Mouse (Mus musculus): Measurements from ENCODE around the gene Anapc5. TPM values are rescaled to one million over a fixed set of nuclear protein-coding genes. Genes with fewer than 3 reads are reported as not detected.

Gene Anapc5
- total and polyA plus RNA-seq, 2 experiments from 2014 or later, result 445 to 533 TPM

DNA sequence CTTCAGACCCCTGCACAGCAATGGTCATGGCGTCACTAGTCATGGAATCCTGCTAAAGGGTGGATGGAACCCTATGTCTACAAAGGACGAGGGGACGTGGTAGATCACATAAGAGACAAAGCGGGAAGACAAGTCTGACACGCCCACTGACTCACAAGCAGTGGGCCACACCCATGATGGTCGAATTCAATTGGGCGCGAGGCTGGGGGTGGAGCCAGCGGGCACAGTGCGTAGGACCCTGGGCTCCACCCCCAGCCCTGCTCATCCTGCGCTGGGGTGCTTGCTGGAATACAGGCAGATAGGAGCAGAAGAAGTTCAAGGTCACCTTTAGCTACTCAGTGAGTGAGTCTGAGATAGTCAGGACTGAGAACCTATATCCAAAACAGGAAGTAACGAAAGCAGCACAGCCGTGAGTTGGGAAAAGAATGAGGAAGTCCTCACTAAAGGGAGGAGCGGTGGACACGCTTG is 52.0 kb downstream of the Anapc5 start:
- Histone ChIP-seq H3K36me3 (ENCODE audit: insufficient read depth) (peaks cover 4% of the 10 kb centered on the region; the same call in 1 of the 2 replicates), H3K4me3 (ENCODE audit: low read depth, low read length) (no peak overlapping the region), H3K27ac (ENCODE audit: low read depth, low read length) (no peak overlapping the region), H3K27me3 (ENCODE audit: insufficient read depth, low read length) (no peaks in the 10 kb centered on the region), H3K4me2 (ENCODE audit: low read depth) (no peak overlapping the region), H3K9ac (no peak overlapping the region), H3K9me3 (ENCODE audit: low read length) (no peaks in the 10 kb centered on the region), H3K4me1 (ENCODE audit: insufficient read depth) (no peaks in the 10 kb centered on the region)
- 89% methylated on average over 15 of the region's 15 CpGs for WGBS
- TF ChIP-seq CTCF (IDR thresholded peaks at IDR 0.05; ENCODE audit: low read depth), result no peak
- DNase-seq, result no peak
- no peak for ATAC-seq

GRCm38 (mm10) chr5:122767283-122767682 is 53.9 kb downstream of the Anapc5 start:
- Histone ChIP-seq H3K27me3 (ENCODE audit: insufficient read depth, low read length) (no peaks in the 10 kb centered on the region), H3K9ac (no peak overlapping the region), H3K4me3 (ENCODE audit: low read depth, low read length) (no peak overlapping the region), H3K4me1 (ENCODE audit: insufficient read depth) (no peaks in the 10 kb centered on the region), H3K9me3 (ENCODE audit: low read length) (no peaks in the 10 kb centered on the region), H3K27ac (ENCODE audit: low read depth, low read length) (no peak overlapping the region), H3K36me3 (ENCODE audit: insufficient read depth) (peaks cover 12% of the 10 kb centered on the region; the same call in 1 of the 2 replicates), H3K4me2 (ENCODE audit: low read depth) (no peak overlapping the region)
- DNase-seq (no peak), ATAC-seq (no peak)
- WGBS, result 72% methylated on average over 11 of the region's 11 CpGs
- no peak for TF ChIP-seq CTCF (IDR thresholded peaks at IDR 0.05; ENCODE audit: low read depth)

DNA sequence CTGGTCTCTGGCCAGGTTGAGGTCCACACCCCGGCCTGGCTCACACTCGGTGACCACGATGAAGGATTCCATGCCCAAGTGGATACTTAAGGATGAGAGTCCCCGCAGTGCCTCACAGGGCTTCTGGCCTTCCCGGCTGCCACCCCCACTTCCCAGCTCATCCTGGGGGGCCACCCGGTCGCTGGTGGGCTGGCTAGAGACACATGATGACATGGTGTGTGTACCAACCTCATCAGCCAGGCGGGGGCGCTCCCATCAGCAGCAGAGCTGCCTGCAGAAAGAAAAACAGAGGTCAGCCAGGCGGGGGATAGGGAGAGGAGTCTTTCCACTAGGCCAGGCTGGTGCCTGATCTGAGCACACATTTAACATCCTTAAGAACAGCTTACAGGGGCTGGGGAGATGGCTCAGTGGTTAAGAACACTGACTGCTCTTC is 57.1 kb downstream of the Anapc5 start:
- Histone ChIP-seq H3K4me1 (ENCODE audit: insufficient read depth) (no peaks in the 10 kb centered on the region), H3K4me3 (ENCODE audit: low read depth, low read length) (no peak overlapping the region), H3K27ac (ENCODE audit: low read depth, low read length) (no peak overlapping the region), H3K36me3 (ENCODE audit: insufficient read depth) (peaks cover 10% of the 10 kb centered on the region; the same call in 1 of the 2 replicates), H3K4me2 (ENCODE audit: low read depth) (no peak overlapping the region), H3K9me3 (ENCODE audit: low read length) (no peaks in the 10 kb centered on the region), H3K9ac (no peak overlapping the region), H3K27me3 (ENCODE audit: insufficient read depth, low read length) (no peaks in the 10 kb centered on the region)
- DNase-seq (no peak), ATAC-seq (no peak)
- TF ChIP-seq CTCF (IDR thresholded peaks at IDR 0.05; ENCODE audit: low read depth), result peak; percentile 38
- WGBS, result 57% methylated on average over 10 of the region's 10 CpGs

DNA sequence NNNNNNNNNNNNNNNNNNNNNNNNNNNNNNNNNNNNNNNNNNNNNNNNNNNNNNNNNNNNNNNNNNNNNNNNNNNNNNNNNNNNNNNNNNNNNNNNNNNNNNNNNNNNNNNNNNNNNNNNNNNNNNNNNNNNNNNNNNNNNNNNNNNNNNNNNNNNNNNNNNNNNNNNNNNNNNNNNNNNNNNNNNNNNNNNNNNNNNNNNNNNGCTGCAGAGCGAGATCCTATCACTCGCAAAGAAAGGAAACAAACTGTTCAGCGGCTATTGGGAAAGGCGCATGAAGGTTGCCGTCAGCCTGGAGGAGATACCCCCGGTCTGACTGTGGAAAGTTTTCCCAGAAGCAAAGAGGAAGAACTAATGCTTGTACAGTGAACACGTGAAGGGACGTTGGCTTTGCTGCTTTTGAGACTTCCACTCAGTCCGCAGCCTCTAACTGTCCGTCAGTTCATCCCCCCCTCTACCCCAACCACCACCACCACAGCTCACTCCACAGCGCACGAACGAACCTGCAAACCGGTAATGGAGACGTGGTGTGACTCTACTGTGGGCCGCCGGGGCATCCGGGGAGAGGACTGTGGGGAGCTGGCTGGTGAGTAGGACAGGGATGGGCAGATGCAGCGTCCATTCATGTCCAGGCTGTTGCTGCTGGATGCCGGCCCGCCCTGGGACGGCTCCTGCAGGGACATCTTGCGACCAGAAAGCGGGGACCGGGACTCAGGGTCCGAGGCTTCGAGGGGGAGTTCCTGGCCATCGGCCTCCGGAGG is 57.7 kb downstream of the Anapc5 start:
- no peak for ATAC-seq

GRCm38 (mm10) chr5:122756680-122757079 is 64.5 kb downstream of the Anapc5 start:
- Histone ChIP-seq H3K9ac (no peak overlapping the region), H3K4me1 (ENCODE audit: insufficient read depth) (no peaks in the 10 kb centered on the region), H3K27ac (ENCODE audit: low read depth, low read length) (no peak overlapping the region), H3K4me2 (ENCODE audit: low read depth) (no peak overlapping the region), H3K4me3 (ENCODE audit: low read depth, low read length) (no peak overlapping the region), H3K27me3 (ENCODE audit: insufficient read depth, low read length) (no peaks in the 10 kb centered on the region), H3K36me3 (ENCODE audit: insufficient read depth) (peaks cover 34% of the 10 kb centered on the region), H3K9me3 (ENCODE audit: low read length) (no peaks in the 10 kb centered on the region)
- 79% methylated on average over 7 of the region's 7 CpGs for WGBS
- DNase-seq, result no peak
- ATAC-seq, result no peak
- TF ChIP-seq CTCF (IDR thresholded peaks at IDR 0.05; ENCODE audit: low read depth), result no peak

More for the DNA sequence above, 57.7 kb downstream of the Anapc5 start:
- Histone ChIP-seq H3K4me3 (ENCODE audit: low read depth, low read length) (no peak overlapping the region), H3K4me2 (ENCODE audit: low read depth) (no peak overlapping the region), H3K27ac (ENCODE audit: low read depth, low read length) (no peak overlapping the region), H3K9ac (no peak overlapping the region), H3K9me3 (ENCODE audit: low read length) (no peaks in the 10 kb centered on the region), H3K36me3 (ENCODE audit: insufficient read depth) (peaks cover 15% of the 10 kb centered on the region; the same call in 1 of the 2 replicates), H3K4me1 (ENCODE audit: insufficient read depth) (no peaks in the 10 kb centered on the region), H3K27me3 (ENCODE audit: insufficient read depth, low read length) (no peaks in the 10 kb centered on the region)
- 89% methylated on average over 29 of the region's 29 CpGs for WGBS
- TF ChIP-seq CTCF (IDR thresholded peaks at IDR 0.05; ENCODE audit: low read depth), result no peak
- no peak for DNase-seq

- no peak for TF ChIP-seq CTCF (IDR thresholded peaks at IDR 0.05; ENCODE audit: low read depth)
- H3K4me2 ChIP-seq (ENCODE audit: low read depth), result no peak overlapping the region
- H3K27me3 ChIP-seq (ENCODE audit: insufficient read depth, low read length), result no peaks in the 10 kb centered on the region
- DNase-seq, result no peak
- WGBS, result 63% methylated on average over 6 of the region's 6 CpGs
- no peak overlapping the region for H3K27ac ChIP-seq (ENCODE audit: low read depth, low read length)
- H3K4me3 ChIP-seq (ENCODE audit: low read depth, low read length), result no peak overlapping the region
- H3K36me3 ChIP-seq (ENCODE audit: insufficient read depth), result peaks cover 37% of the 10 kb centered on the region
- no peak for ATAC-seq
- H3K9ac ChIP-seq, result no peak overlapping the region
- H3K9me3 ChIP-seq (ENCODE audit: low read length), result no peaks in the 10 kb centered on the region
- no peaks in the 10 kb centered on the region for H3K4me1 ChIP-seq (ENCODE audit: insufficient read depth)
Measured at GRCm38 (mm10) chr5:122756144-122756543, 65.0 kb downstream of the Anapc5 start.

- H3K4me2 ChIP-seq (ENCODE audit: low read depth), result no peak overlapping the region
- no peaks in the 10 kb centered on the region for H3K9me3 ChIP-seq (ENCODE audit: low read length)
- no peak overlapping the region for H3K4me3 ChIP-seq (ENCODE audit: low read depth, low read length)
- no peak overlapping the region for H3K27ac ChIP-seq (ENCODE audit: low read depth, low read length)
- no peak overlapping the region for H3K9ac ChIP-seq
- 97% methylated on average over 4 of the region's 4 CpGs for WGBS
- DNase-seq (no peak), ATAC-seq (no peak)
- H3K27me3 ChIP-seq (ENCODE audit: insufficient read depth, low read length), result no peaks in the 10 kb centered on the region
- H3K36me3 ChIP-seq (ENCODE audit: insufficient read depth), result peaks cover 40% of the 10 kb centered on the region
- TF ChIP-seq CTCF (IDR thresholded peaks at IDR 0.05; ENCODE audit: low read depth), result no peak
- H3K4me1 ChIP-seq (ENCODE audit: insufficient read depth), result no peaks in the 10 kb centered on the region
Measured at GRCm38 (mm10) chr5:122755620-122756019, 65.5 kb downstream of the Anapc5 start.
